Mouse (Mus musculus): ENCODE data around the gene Tex2. TPM values are rescaled to one million over a fixed set of nuclear protein-coding genes. Genes with fewer than 3 reads are reported as not detected.

Gene Tex2
- total RNA-seq, 2 experiments from 2014 or later = 116 to 121 TPM

DNA sequence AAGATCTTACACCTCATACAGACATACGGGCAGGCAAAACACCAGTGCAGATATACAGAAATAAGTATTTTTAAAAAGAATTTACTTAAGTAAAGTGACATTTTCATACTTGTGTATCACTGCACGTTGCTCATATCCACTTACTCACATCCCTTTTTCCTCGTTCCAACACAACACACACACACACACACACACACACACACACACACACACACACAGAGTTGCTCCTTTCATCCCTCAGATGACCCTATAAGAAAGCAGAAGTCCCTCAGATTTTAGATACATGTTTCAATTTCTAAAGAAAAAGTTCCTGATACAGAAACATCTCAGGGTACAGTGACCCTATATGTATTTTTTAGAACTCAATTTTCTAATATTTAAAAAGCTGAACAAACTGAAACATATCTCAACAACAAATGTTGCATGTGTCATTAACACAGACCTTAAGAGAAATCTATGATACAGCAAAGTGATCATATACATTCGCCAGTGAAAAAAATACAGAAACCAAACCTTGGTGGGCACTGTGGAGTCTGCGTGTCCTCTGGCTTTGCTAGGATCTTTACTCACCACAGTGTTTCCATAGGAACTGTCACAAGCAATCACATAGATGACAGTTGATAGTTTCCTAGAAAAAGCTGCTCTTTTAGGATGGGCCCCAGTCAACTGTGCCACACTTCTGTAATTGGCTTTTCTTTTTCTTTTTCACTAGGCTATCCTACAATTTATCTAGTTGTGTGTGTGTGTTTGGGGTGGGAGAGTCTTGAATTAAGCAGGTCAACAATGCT is 151.9 kb downstream of the Tex2 start:
- no peak for DNase-seq (ENCODE audit: low spot score in 2 of 2)

DNA sequence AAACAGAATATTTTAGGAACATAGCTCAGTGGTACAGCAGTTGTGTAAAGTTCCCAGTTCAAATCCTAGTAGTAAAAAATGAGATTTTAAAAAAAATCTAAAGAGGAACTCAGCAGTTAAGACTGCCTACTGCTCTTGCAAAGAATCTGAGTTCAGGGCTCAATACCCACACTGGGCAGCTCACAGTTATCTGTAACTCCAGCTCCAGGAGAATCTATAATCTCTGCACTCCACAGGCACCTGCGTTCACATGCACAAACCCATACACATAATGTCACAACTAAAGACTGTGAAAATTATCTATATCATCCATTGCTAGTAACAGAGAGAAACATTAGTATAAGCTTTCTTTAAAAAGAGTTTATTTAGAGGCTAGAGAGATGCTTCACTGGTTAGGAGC is 152.6 kb downstream of the Tex2 start:
- DNase-seq (ENCODE audit: low spot score in 2 of 2) = no peak

DNA sequence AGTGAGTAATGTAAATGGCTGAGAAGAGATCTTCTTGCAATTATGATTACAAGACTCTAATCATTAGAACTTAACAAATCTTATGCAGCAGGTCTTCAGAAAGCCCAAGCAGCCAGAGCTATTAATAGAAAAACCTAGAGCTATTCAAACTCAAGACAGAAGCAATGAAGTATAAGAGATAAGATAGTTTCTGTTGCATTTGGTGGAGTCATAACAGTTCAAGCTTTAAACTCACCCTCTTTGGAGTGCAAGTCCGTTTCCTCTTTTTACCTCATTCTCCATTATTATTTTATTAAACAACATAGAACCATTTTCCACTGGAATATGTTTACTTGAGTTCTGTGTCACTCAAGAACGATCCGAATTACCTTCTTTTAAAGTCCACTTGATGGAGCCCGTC is 154.7 kb downstream of the Tex2 start:
- DNase-seq (ENCODE audit: low spot score in 2 of 2) = no peak

Other genes with a start within 250 kb of the Tex2 start
- not detected for gene Prr29, start 248.0 kb downstream of the Tex2 start, total RNA-seq (2021)
- 1 to 10 TPM; 2.9 to 5.7 TPM for gene Icam2, start 225.3 kb downstream of the Tex2 start, total RNA-seq (2021)
- 1 to 10 TPM; 9.2 to 9.3 TPM for gene Ern1, start 125.6 kb downstream of the Tex2 start, total RNA-seq (2021)
- 10 to 100 TPM; 19.3 to 20.1 TPM for gene Pecam1, start 137.2 kb upstream of the Tex2 start, total RNA-seq (2021)
- gene Milr1, start 137.8 kb upstream of the Tex2 start, total RNA-seq (2021) = under 1 TPM in 1 of 2 experiments, not detected in 1; 0.49 TPM
- gene Polg2, start 166.1 kb upstream of the Tex2 start, total RNA-seq (2021) = 1 to 10 TPM; 3.0 TPM
- 100 to 1,000 TPM; 670 TPM for gene Ddx5, start 175.8 kb upstream of the Tex2 start, total RNA-seq (2021)
- 10 to 100 TPM in 1 of 2 experiments, 1 to 10 TPM in 1; 8.3 to 10.8 TPM for gene Cep95, start 175.8 kb upstream of the Tex2 start, total RNA-seq (2021)